In the genomic region with DNA sequence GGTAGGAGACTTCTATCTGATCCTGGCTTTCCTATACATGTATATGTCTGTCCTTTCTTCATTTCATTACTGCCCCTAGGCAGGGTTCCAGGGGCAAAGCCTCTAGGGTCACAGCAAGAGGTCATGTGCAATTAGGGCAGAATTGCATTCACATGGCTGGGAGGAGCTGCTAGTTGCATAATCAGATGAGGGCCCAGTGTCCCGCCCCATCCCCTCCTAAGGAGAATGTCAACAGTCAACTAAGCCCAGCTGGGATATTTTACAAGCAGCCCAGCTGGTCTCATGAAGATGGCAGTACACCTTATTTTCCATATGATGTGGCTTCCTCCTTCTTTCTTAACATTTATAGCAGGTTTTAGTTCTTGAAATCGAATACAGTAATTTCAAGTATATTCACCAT, we compare ENCODE assay signal across 20 mouse cellular contexts.
A peak's percentile ranks its signal among the peaks of the same experiment; 100 is the strongest.
DNase-seq lines count a peak whose midpoint lies in the region; ATAC-seq and TF ChIP-seq lines count a peak whose summit lies in the region.
"Had no signal": no experiment of that assay in that cellular context is flagged by ENCODE, and none has a peak within 500 bp of the region (broad histone marks: within the 10 kb centered on the region; RNA-seq: fewer than 3 reads in every experiment).

No protein-coding gene starts in this region.

- no peak overlapping the region for H3K4me3 ChIP-seq in heart, embryonic 11.5 days (ENCODE audit: low read depth, low read length)
- H3K4me3 ChIP-seq in embryonic facial prominence, embryonic 10.5 days = no peak overlapping the region
- H3K4me3 ChIP-seq in hindbrain, embryonic 10.5 days = no peak overlapping the region
- H3K4me3 ChIP-seq in gastrocnemius, adult 2 months = no peak overlapping the region
- H3K4me3 ChIP-seq: embryonic facial prominence, embryonic 15.5 days; erythroblast, embryonic 14.5 days; forebrain, embryonic 10.5 days; heart, embryonic 13.5 days had no signal

- H3K9me3 ChIP-seq in heart, embryonic 11.5 days (replicated peaks; ENCODE audit: control insufficient read depth, low read length) = no peaks in the 10 kb centered on the region
- no peaks in the 10 kb centered on the region for H3K9me3 ChIP-seq in embryonic facial prominence, embryonic 10.5 days
- no peaks in the 10 kb centered on the region for H3K9me3 ChIP-seq in hindbrain, embryonic 10.5 days
- H3K9me3 ChIP-seq: embryonic facial prominence, embryonic 15.5 days; forebrain, embryonic 10.5 days; heart, embryonic 13.5 days had no signal

- H3K4me2 ChIP-seq in heart, embryonic 11.5 days = no peak overlapping the region
- H3K4me2 ChIP-seq: embryonic facial prominence, embryonic 15.5 days; heart, embryonic 13.5 days; hindbrain, embryonic 14.5 days had no signal

- H3K9ac ChIP-seq in heart, embryonic 11.5 days (ENCODE audit: low read depth, low read length) = no peak overlapping the region
- H3K9ac ChIP-seq: embryonic facial prominence, embryonic 15.5 days; heart, embryonic 13.5 days; hindbrain, embryonic 14.5 days had no signal

- intact Hi-C loops in gastrocnemius, adult 2 months (cut with DNase I) = no loop called here

- 60% methylated on average over 2 of the region's 2 CpGs for WGBS in heart, embryonic 11.5 days (ENCODE audit: insufficient replicate concordance)
- 60% methylated on average over 2 of the region's 2 CpGs for WGBS in embryonic facial prominence, embryonic 10.5 days
- WGBS in hindbrain, embryonic 10.5 days = 63% methylated on average over 2 of the region's 2 CpGs

- H3K27me3 ChIP-seq in heart, embryonic 11.5 days (ENCODE audit: control insufficient read depth, insufficient read depth, low read length) = no peaks in the 10 kb centered on the region
- peaks cover 9% of the 10 kb centered on the region for H3K27me3 ChIP-seq in embryonic facial prominence, embryonic 10.5 days (replicated peaks; ENCODE audit: low read depth, poor library complexity, severe bottlenecking)
- H3K27me3 ChIP-seq in hindbrain, embryonic 10.5 days (ENCODE audit: insufficient read depth, poor library complexity, severe bottlenecking) = peaks cover under 1% of the 10 kb centered on the region; the same call in 1 of the 2 replicates
- H3K27me3 ChIP-seq: embryonic facial prominence, embryonic 15.5 days had no signal

- peak; percentile 84 for DNase-seq in heart, adult 11 months
- DNase-seq in embryonic facial prominence, embryonic 10.5 days (ENCODE audit: low spot score) = peak; percentile 34
- peak; percentile 30 for DNase-seq in lung, postnatal 10 days
- no peak for DNase-seq in hindbrain, embryonic 10.5 days (ENCODE audit: low spot score)
- DNase-seq in gastrocnemius, adult 2 months = no peak
- DNase-seq: adrenal gland, postnatal 14 days; cerebellum, adult 11-12 months; cerebellum, adult 9-10 months; cerebellum, postnatal 25 days; gastrocnemius, postnatal 14 days; heart, postnatal 36 days had no signal

- H3K4me1 ChIP-seq in heart, embryonic 11.5 days (ENCODE audit: control insufficient read depth, insufficient read depth, low read length) = no peaks in the 10 kb centered on the region
- peaks cover 17% of the 10 kb centered on the region for H3K4me1 ChIP-seq in embryonic facial prominence, embryonic 10.5 days
- peaks cover 10% of the 10 kb centered on the region for H3K4me1 ChIP-seq in hindbrain, embryonic 10.5 days (replicated peaks)
- H3K4me1 ChIP-seq: embryonic facial prominence, embryonic 15.5 days had no signal

- no peak overlapping the region for H3K27ac ChIP-seq in heart, embryonic 11.5 days (ENCODE audit: low read depth, low read length)
- no peak overlapping the region for H3K27ac ChIP-seq in embryonic facial prominence, embryonic 10.5 days (replicated peaks)
- H3K27ac ChIP-seq in hindbrain, embryonic 10.5 days = no peak overlapping the region
- H3K27ac ChIP-seq in gastrocnemius, adult 2 months = no peak overlapping the region
- H3K27ac ChIP-seq: embryonic facial prominence, embryonic 15.5 days; forebrain, embryonic 10.5 days; heart, embryonic 13.5 days; hindbrain, embryonic 14.5 days had no signal

- no peaks in the 10 kb centered on the region for H3K36me3 ChIP-seq in heart, embryonic 11.5 days (ENCODE audit: control insufficient read depth, insufficient read depth, low read length)
- H3K36me3 ChIP-seq in embryonic facial prominence, embryonic 10.5 days (replicated peaks) = no peaks in the 10 kb centered on the region
- no peaks in the 10 kb centered on the region for H3K36me3 ChIP-seq in hindbrain, embryonic 10.5 days
- H3K36me3 ChIP-seq: embryonic facial prominence, embryonic 15.5 days; forebrain, embryonic 10.5 days; heart, embryonic 13.5 days had no signal

- ATAC-seq in heart, embryonic 11.5 days (replicated peaks; ENCODE audit: insufficient number of reproducible peaks, low FRiP score, low TSS enrichment) = no peak
- ATAC-seq in frontal cortex, adult (ENCODE audit: low TSS enrichment) = no peak
- ATAC-seq: activated CD4-positive, CD25-positive, alpha-beta regulatory T cell, adult 4 months; forebrain, embryonic 14.5 days had no signal

- no peak for TF ChIP-seq CTCF in gastrocnemius, adult 2 months (IDR thresholded peaks at IDR 0.05)

Comparison
In these comparisons a context has a peak if more than half of its experiments do, and no peak if none do; other contexts are left out.
1. DNase-seq: peak in heart, adult 11 months (single experiment), embryonic facial prominence, embryonic 10.5 days (single experiment) and lung, postnatal 10 days (single experiment); none in hindbrain, embryonic 10.5 days (single experiment) and gastrocnemius, adult 2 months (single experiment).